Comparison of ENCODE assay signal across 13 mouse cellular contexts in the genomic region with DNA sequence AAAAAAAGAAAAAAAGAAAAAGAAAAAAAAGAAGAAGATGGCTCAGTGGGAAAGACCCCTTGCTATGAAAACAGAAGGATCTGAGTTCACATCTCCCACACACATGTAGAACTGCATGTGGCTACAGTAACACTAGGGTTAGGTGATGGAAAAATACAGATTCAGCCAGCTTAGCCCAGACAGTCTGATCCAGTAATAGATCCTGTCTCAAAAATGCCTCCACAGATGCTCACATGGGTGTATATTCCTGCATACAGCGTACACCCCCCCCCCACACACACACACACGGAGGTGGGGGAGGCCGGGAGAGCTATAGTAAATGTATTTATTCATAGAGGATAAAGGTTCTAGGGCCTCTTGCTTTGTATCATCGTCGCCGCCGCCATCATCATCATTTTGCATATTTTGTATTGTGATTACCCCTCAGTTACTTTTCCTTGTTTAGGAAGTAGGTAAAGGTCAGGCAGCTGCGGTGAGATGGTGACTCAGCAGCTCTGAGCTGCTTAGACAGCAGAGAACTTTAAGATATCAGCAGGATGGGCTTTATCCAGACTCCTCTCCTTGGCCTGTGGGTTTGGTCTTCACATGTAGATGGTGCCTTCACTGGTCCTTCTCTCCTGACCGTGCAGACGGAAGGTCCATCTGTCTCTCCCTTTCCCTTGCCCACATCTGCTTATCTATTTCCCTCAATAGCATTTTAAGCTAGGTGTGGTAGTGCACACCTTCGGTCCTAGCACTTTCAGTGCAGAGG. TPM values are rescaled to one million over a fixed set of nuclear protein-coding genes. Genes with fewer than 3 reads are reported as not detected.
A peak's percentile ranks its signal among the peaks of the same experiment; 100 is the strongest.
DNase-seq lines count a peak whose midpoint lies in the region; ATAC-seq and TF ChIP-seq lines count a peak whose summit lies in the region.
"Had no signal": no experiment of that assay in that cellular context is flagged by ENCODE, and none has a peak within 500 bp of the region (broad histone marks: within the 10 kb centered on the region; RNA-seq: fewer than 3 reads in every experiment).

No protein-coding gene starts in this region.

- H3K4me3 ChIP-seq in heart, embryonic 13.5 days, result no peak overlapping the region
- no peak overlapping the region for H3K4me3 ChIP-seq in ES-E14 (ENCODE audit: insufficient read depth in 1 of 2, low read depth in 1 of 2, low read length in 2 of 2, poor library complexity in 1 of 2, severe bottlenecking in 1 of 2)
- H3K4me3 ChIP-seq in megakaryocyte, embryonic 14.5 days (replicated peaks), result peak overlapping the region; percentile 85

- no peak for ATAC-seq in heart, embryonic 13.5 days (ENCODE audit: extremely low read depth, insufficient number of reproducible peaks, low FRiP score, low TSS enrichment)
- peak; percentile 59 for ATAC-seq in erythroblast, adult 5-6 weeks (replicated peaks; ENCODE audit: low FRiP score, poor library complexity, severe bottlenecking)

- intact Hi-C loops in heart, postnatal 14 days (cut with DNase I), result no loop called here

- peak overlapping the region; percentile 25; the same call in 1 of the 2 replicates for H3K4me2 ChIP-seq in heart, embryonic 13.5 days

- WGBS in heart, embryonic 13.5 days, result 79% methylated on average over 11 of the region's 11 CpGs

- H3K4me1 ChIP-seq in heart, embryonic 13.5 days, result peaks cover 87% of the 10 kb centered on the region
- peaks cover 0 to 12% of the 10 kb centered on the region in 2 experiments; a peak in 2 of 4 replicates for H3K4me1 ChIP-seq in ES-E14 (ENCODE audit: control insufficient read depth in 2 of 2, insufficient read depth in 2 of 2, low read length in 2 of 2, poor library complexity in 1 of 2)
- peaks cover 95% of the 10 kb centered on the region for H3K4me1 ChIP-seq in megakaryocyte, embryonic 14.5 days

- no peaks in the 10 kb centered on the region for H3K27me3 ChIP-seq in heart, embryonic 13.5 days (replicated peaks)
- no peaks in the 10 kb centered on the region for H3K27me3 ChIP-seq in megakaryocyte, embryonic 14.5 days (replicated peaks)

- DNase-seq in heart, postnatal 14 days, result no peak
- no peak for DNase-seq in ES-E14 (ENCODE audit: low read depth, low spot score)
- no peak for DNase-seq in embryo, embryonic 9.5 days (ENCODE audit: extremely low spot score)
- no peak for DNase-seq in thymus, postnatal 36 days
- DNase-seq in kidney, postnatal 4 days, result no peak
- DNase-seq: kidney, postnatal 14 days; lung, adult 18-20 months; thymus, postnatal 4 days had no signal

- no peak overlapping the region for H3K9ac ChIP-seq in heart, embryonic 13.5 days
- no peak overlapping the region for H3K9ac ChIP-seq in ES-E14 (ENCODE audit: insufficient read depth, low read depth, low read length, poor library complexity, severe bottlenecking)

- H3K9me3 ChIP-seq in heart, embryonic 13.5 days, result no peaks in the 10 kb centered on the region
- H3K9me3 ChIP-seq in ES-E14 (ENCODE audit: control insufficient read depth, insufficient read depth, low read depth, low read length), result no peaks in the 10 kb centered on the region
- H3K9me3 ChIP-seq in megakaryocyte, embryonic 14.5 days, result no peaks in the 10 kb centered on the region

- H3K27ac ChIP-seq in heart, embryonic 13.5 days (replicated peaks), result peak overlapping the region; percentile 58
- no peak overlapping the region for H3K27ac ChIP-seq in ES-E14 (ENCODE audit: insufficient read depth, low read depth, low read length, poor library complexity, severe bottlenecking)

- in situ Hi-C loops in ES-E14 (cut with MboI; ENCODE audit: low sequenced_read_pairs in 2 of 2, unreplicated experiment in 2 of 2), result no loop called here

- peaks cover 7% of the 10 kb centered on the region for H3K36me3 ChIP-seq in heart, embryonic 13.5 days
- peaks cover 4% of the 10 kb centered on the region; the same call in 1 of the 2 replicates for H3K36me3 ChIP-seq in ES-E14 (ENCODE audit: control insufficient read depth, insufficient read depth, low read length, poor library complexity, severe bottlenecking)
- H3K36me3 ChIP-seq in megakaryocyte, embryonic 14.5 days (replicated peaks; ENCODE audit: low read length), result peaks cover 50% of the 10 kb centered on the region

TF ChIP-seq in ES-E14, 5 proteins besides CTCF, POLR2A, EP300 and RAD21:
- TF ChIP-seq MAFK (IDR thresholded peaks at IDR 0.05; ENCODE audit: insufficient read depth, low read depth, low read length) (peak; percentile 48; the same call in 1 of the 2 replicates), CHD2 (IDR thresholded peaks at IDR 0.05; ENCODE audit: low read depth, low read length) (no peak), HCFC1 (IDR thresholded peaks at IDR 0.05; ENCODE audit: borderline replicate concordance, insufficient read depth, low read length) (no peak)
TF ChIP-seq in ES-E14: peak in this region for 1.

RNA-seq across cellular contexts. Expression of a gene that starts 29.2 kb away (rescaled TPM):
- 16.7 and 18.7 TPM in 2 replicates for polyA plus RNA-seq in heart, embryonic 13.5 days (2015; fragmentation: Nextera tagmentation; extraction: Ambion mirVana)
- not detected for total RNA-seq in heart, postnatal 14 days (2021)
- 5.8 and 7.7 TPM in 2 replicates for total RNA-seq in ES-E14 (2012; rRNA removed)
- total RNA-seq in erythroblast, adult 5-6 weeks (2015; ENCODE audit: low replicate concordance), result not detected in 2 replicates
- total RNA-seq in erythroblast, adult 5-6 weeks (2017; ENCODE audit: low replicate concordance), result 1.1 TPM in 1 of 2 replicates, not detected in the other
- not detected in 2 replicates for polyA plus RNA-seq in megakaryocyte, embryonic 14.5 days (2012; ENCODE audit: insufficient read depth, low replicate concordance)
- total RNA-seq: gastrocnemius, adult 8-10 months; left cerebral cortex, adult 8-10 months had no signal

RNA-seq across cellular contexts. Expression of a gene that starts 50.3 kb away (rescaled TPM):
- polyA plus RNA-seq in heart, embryonic 13.5 days (2015; fragmentation: Nextera tagmentation; extraction: Ambion mirVana), result 103 and 112 TPM in 2 replicates
- total RNA-seq in heart, postnatal 14 days (2021), result 100 to 1,000 TPM; 196 to 208 TPM
- 41.1 and 43.6 TPM in 2 replicates for total RNA-seq in ES-E14 (2012; rRNA removed)
- 2.3 and 8.8 TPM in 2 replicates for total RNA-seq in erythroblast, adult 5-6 weeks (2015; ENCODE audit: low replicate concordance)
- 2.3 and 5.7 TPM in 2 replicates for total RNA-seq in erythroblast, adult 5-6 weeks (2017; ENCODE audit: low replicate concordance)
- 34.8 and 43.5 TPM in 2 replicates for polyA plus RNA-seq in megakaryocyte, embryonic 14.5 days (2012; ENCODE audit: insufficient read depth, low replicate concordance)

RNA-seq across cellular contexts. Expression of a gene that starts 57.9 kb away (rescaled TPM):
- polyA plus RNA-seq in heart, embryonic 13.5 days (2015; fragmentation: Nextera tagmentation; extraction: Ambion mirVana), result 6.5 and 6.9 TPM in 2 replicates
- total RNA-seq in heart, postnatal 14 days (2021), result 10 to 100 TPM; 40.6 to 42.5 TPM
- total RNA-seq in ES-E14 (2012; rRNA removed), result 56.1 and 72.5 TPM in 2 replicates
- 33.6 and 39.0 TPM in 2 replicates for total RNA-seq in erythroblast, adult 5-6 weeks (2015; ENCODE audit: low replicate concordance)
- 57.8 and 59.4 TPM in 2 replicates for total RNA-seq in erythroblast, adult 5-6 weeks (2017; ENCODE audit: low replicate concordance)
- 8.1 and 18.2 TPM in 2 replicates for polyA plus RNA-seq in megakaryocyte, embryonic 14.5 days (2012; ENCODE audit: insufficient read depth, low replicate concordance)
